Mouse (Mus musculus): ENCODE measurements around the gene Ugt1a5.
"Not testable (repeated sequence)": the region's sequence is repeated elsewhere in the genome, so short reads cannot be mapped to it uniquely, and the experiment has no call there.

DNA sequence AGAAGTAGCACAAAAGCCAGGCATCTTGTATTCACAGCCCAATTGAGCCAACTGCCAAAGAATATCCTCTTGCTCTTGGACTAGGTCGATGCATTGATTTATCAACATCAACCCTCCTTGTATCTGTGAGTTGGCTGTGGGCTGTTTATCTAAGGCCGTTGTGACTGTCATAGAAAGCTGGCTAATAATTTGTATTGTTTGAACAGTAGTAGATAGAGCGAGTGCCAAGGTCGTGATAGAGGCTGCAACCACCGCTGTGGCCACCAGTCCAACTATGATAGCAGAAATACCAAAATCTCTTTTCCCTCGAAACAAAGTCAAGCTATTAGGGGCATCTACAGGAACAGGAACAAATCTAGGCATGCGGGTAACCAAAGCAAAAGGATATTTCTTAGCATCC lies 6.4 kb downstream of the Ugt1a5 start:
- TF ChIP-seq POLR2A (IDR thresholded peaks at IDR 0.05; ENCODE audit: insufficient read length, low read depth); REST (IDR thresholded peaks at IDR 0.05; ENCODE audit: insufficient read depth, insufficient read length): not testable (repeated sequence)

Data from myocyte (in vitro differentiated cells).